Mouse (Mus musculus): ENCODE measurements around the gene Gramd1b. TPM values are rescaled to one million over a fixed set of nuclear protein-coding genes. Genes with fewer than 3 reads are reported as not detected.

The Gramd1b gene
- total RNA-seq, 2 experiments from 2014 or later = 1.1 to 5.4 TPM

GRCm38 (mm10) chr9:40326260-40326915, 204.8 kb downstream of the Gramd1b start:
- no peak for ATAC-seq (replicated peaks; ENCODE audit: low FRiP score, poor library complexity, severe bottlenecking)

GRCm38 (mm10) chr9:40324826-40325225, 206.4 kb downstream of the Gramd1b start:
- no peak for ATAC-seq (replicated peaks; ENCODE audit: low FRiP score, poor library complexity, severe bottlenecking)

- no peak for ATAC-seq (replicated peaks; ENCODE audit: low FRiP score, poor library complexity, severe bottlenecking)
Observed at GRCm38 (mm10) chr9:40324232-40324792, 206.9 kb downstream of the Gramd1b start.

GRCm38 (mm10) chr9:40323773-40324172, 207.4 kb downstream of the Gramd1b start:
- no peak for ATAC-seq (replicated peaks; ENCODE audit: low FRiP score, poor library complexity, severe bottlenecking)

- ATAC-seq (replicated peaks; ENCODE audit: low FRiP score, poor library complexity, severe bottlenecking) = no peak
Observed at GRCm38 (mm10) chr9:40323171-40323570, 208.0 kb downstream of the Gramd1b start.

GRCm38 (mm10) chr9:40322372-40322771, 208.8 kb downstream of the Gramd1b start:
- no peak for ATAC-seq (replicated peaks; ENCODE audit: low FRiP score, poor library complexity, severe bottlenecking)

- ATAC-seq (replicated peaks; ENCODE audit: low FRiP score, poor library complexity, severe bottlenecking) = no peak
Observed at GRCm38 (mm10) chr9:40321668-40322003, 209.5 kb downstream of the Gramd1b start.

GRCm38 (mm10) chr9:40320879-40321667, 210.1 kb downstream of the Gramd1b start:
- no peak for ATAC-seq (replicated peaks; ENCODE audit: low FRiP score, poor library complexity, severe bottlenecking)

GRCm38 (mm10) chr9:40320405-40320804, 210.8 kb downstream of the Gramd1b start:
- no peak for ATAC-seq (replicated peaks; ENCODE audit: low FRiP score, poor library complexity, severe bottlenecking)

- ATAC-seq (replicated peaks; ENCODE audit: low FRiP score, poor library complexity, severe bottlenecking) = no peak
Observed at GRCm38 (mm10) chr9:40318771-40319170, 212.4 kb downstream of the Gramd1b start.

GRCm38 (mm10) chr9:40317735-40318134, 213.4 kb downstream of the Gramd1b start:
- no peak for ATAC-seq (replicated peaks; ENCODE audit: low FRiP score, poor library complexity, severe bottlenecking)

- no peak for ATAC-seq (replicated peaks; ENCODE audit: low FRiP score, poor library complexity, severe bottlenecking)
Observed at GRCm38 (mm10) chr9:40316865-40317660, 214.1 kb downstream of the Gramd1b start.

GRCm38 (mm10) chr9:40311813-40312212, 219.4 kb downstream of the Gramd1b start:
- no peak for ATAC-seq (replicated peaks; ENCODE audit: low FRiP score, poor library complexity, severe bottlenecking)

- ATAC-seq (replicated peaks; ENCODE audit: low FRiP score, poor library complexity, severe bottlenecking) = no peak
Observed at GRCm38 (mm10) chr9:40309876-40310275, 221.3 kb downstream of the Gramd1b start.

GRCm38 (mm10) chr9:40307311-40307710, 223.9 kb downstream of the Gramd1b start:
- ATAC-seq (replicated peaks; ENCODE audit: low FRiP score, poor library complexity, severe bottlenecking) = no peak

GRCm38 (mm10) chr9:40304243-40304642, 226.9 kb downstream of the Gramd1b start:
- ATAC-seq (replicated peaks; ENCODE audit: low FRiP score, poor library complexity, severe bottlenecking) = no peak

GRCm38 (mm10) chr9:40302375-40302774, 228.8 kb downstream of the Gramd1b start:
- no peak for ATAC-seq (replicated peaks; ENCODE audit: low FRiP score, poor library complexity, severe bottlenecking)

GRCm38 (mm10) chr9:40301475-40301874, 229.7 kb downstream of the Gramd1b start:
- ATAC-seq (replicated peaks; ENCODE audit: low FRiP score, poor library complexity, severe bottlenecking) = no peak

GRCm38 (mm10) chr9:40300018-40300989, 230.9 kb downstream of the Gramd1b start:
- ATAC-seq (replicated peaks; ENCODE audit: low FRiP score, poor library complexity, severe bottlenecking) = no peak
